Mouse (Mus musculus) E14TG2a.4 (cell line): ENCODE results near the gene S100a1.

Source experiments
- CTCF ChIP-seq: conservative IDR thresholded peaks from 2 replicates; pipeline ENCODE4 v1.5.1; 2014; ENCODE audit warnings: low read length
- NANOG ChIP-seq: IDR thresholded peaks from 2 replicates; pipeline ENCODE4 v1.6.1; 2014; ENCODE audit warnings: borderline replicate concordance, low read length, mixed read lengths

DNA sequence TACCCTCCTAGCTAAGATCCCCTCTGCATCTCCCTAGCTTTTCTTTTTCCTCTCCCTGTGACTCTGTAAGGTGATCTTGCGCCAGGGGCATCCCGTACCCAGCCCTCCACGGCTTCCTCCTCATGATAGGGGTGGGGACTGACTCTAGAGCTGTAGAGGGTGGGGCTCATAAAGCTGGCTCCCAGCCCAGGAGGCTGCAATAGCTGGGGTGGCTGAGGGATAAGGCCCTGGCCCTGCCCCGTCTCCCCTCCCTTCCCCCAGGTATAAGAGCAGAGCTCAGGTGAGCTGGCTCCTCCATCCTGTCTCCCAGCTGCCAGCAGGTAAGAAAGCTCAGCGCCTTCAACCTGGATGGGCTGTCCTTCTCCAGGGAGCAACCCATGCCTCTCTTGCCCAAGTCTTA lies 12.4 kb upstream of the S100a1 start, which contains the start of gene S100a14:
- no peak for TF ChIP-seq CTCF
- TF ChIP-seq NANOG, result no peak
